Mouse (Mus musculus): ENCODE data around the gene Spata13.

- TF ChIP-seq CTCF (IDR thresholded peaks at IDR 0.05; ENCODE audit: low read depth) (no peak), EP300 (optimal IDR thresholded peaks at IDR 0.05) (no peak)
These were observed 116.1 kb downstream of the Spata13 start for GRCm38 (mm10) chr14:60749880-60750279.
